Mouse (Mus musculus): Measurements from ENCODE around the gene Pmm2. TPM values are rescaled to one million over a fixed set of nuclear protein-coding genes. Genes with fewer than 3 reads are reported as not detected.

Pmm2 gene
- polyA plus RNA-seq, 1 experiment, result 31.7 TPM

DNA sequence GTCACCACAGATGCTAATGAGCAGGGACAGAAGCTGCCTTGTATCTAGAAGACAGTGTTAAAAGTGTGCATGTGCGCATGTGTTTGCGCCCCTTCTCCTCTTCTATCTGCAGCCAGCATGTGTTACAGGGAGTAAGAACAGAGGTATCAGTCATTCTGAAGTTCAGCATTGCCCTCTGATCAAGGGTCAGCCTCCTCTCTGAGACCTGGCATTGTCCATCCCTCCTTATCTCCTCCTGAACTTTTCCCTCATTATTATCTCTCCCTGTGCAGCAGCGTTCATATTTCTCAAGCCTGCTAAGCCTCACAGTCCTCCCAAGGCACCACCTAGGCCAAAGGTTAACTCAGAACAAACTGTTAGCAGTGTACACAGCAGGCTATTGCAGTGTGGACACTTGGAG lies 33.7 kb upstream of the Pmm2 start:
- Histone ChIP-seq H3K79me2 (ENCODE audit: control insufficient read depth, insufficient read depth) (no peaks in the 10 kb centered on the region), H3K4me3 (no peak overlapping the region), H3ac (ENCODE audit: control insufficient read depth, insufficient read length) (no peak overlapping the region), H3K4me2 (ENCODE audit: low read depth) (no peak overlapping the region), H3K36me3 (ENCODE audit: control insufficient read depth, insufficient read depth) (no peaks in the 10 kb centered on the region), H3K27me3 (ENCODE audit: control insufficient read depth, insufficient read depth, insufficient read length) (no peaks in the 10 kb centered on the region)
- TF ChIP-seq CEBPB (IDR thresholded peaks at IDR 0.05; ENCODE audit: insufficient read depth, poor library complexity, severe bottlenecking), result no peak
- TF ChIP-seq POLR2A (IDR thresholded peaks at IDR 0.05; ENCODE audit: insufficient read length, low read depth), result no peak
- TF ChIP-seq SRF (IDR thresholded peaks at IDR 0.05; ENCODE audit: control insufficient read depth, insufficient read length, low read depth), result no peak
- no peak for TF ChIP-seq TCF3 (IDR thresholded peaks at IDR 0.05; ENCODE audit: insufficient read length, low read depth)
- TF ChIP-seq POLR2AphosphoS2 (IDR thresholded peaks at IDR 0.05; ENCODE audit: insufficient read length, low read depth), result no peak
- TF ChIP-seq TCF12 (IDR thresholded peaks at IDR 0.05; ENCODE audit: insufficient read depth, poor library complexity, severe bottlenecking), result no peak
- no peak for TF ChIP-seq MAX (IDR thresholded peaks at IDR 0.05; ENCODE audit: low read depth)
- no peak for TF ChIP-seq USF1 (IDR thresholded peaks at IDR 0.05; ENCODE audit: low read depth)
- TF ChIP-seq MYOD1 (IDR thresholded peaks at IDR 0.05; ENCODE audit: control insufficient read depth in 1 of 3, insufficient read length in 2 of 3, low read depth in 2 of 3), result no peak
- TF ChIP-seq E2F4 (IDR thresholded peaks at IDR 0.05; ENCODE audit: insufficient read depth), result no peak
- TF ChIP-seq REST (IDR thresholded peaks at IDR 0.05; ENCODE audit: insufficient read depth, insufficient read length), result no peak
- no peak for TF ChIP-seq MYOG (IDR thresholded peaks at IDR 0.05; ENCODE audit: control insufficient read depth in 1 of 3, insufficient read depth in 1 of 3, insufficient read length in 2 of 3, low read depth in 2 of 3)

DNA sequence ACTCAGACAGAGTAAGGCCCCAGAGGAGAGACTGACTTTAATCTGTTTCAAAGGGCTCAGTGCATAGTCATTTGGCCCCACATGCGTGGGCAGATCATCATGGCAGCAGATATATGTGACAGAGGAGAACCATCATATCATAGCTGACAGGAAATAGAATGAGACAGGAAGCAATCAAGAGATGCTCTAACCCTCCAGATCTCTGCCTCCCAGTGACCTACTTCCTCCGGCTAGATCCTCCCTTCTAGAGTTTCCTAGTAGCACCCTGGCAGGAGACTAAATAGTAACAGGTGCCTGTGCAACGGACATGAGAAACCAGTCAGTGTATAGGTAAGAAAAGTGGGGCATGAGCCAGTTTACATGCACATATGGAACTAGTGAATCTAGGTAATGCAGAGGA lies 27.1 kb upstream of the Pmm2 start:
- Histone ChIP-seq H3K27me3 (ENCODE audit: control insufficient read depth, insufficient read depth, insufficient read length) (peaks cover 21% of the 10 kb centered on the region), H3ac (ENCODE audit: control insufficient read depth, insufficient read length) (no peak overlapping the region), H3K4me3 (no peak overlapping the region), H3K79me2 (ENCODE audit: control insufficient read depth, insufficient read depth) (no peaks in the 10 kb centered on the region), H3K36me3 (ENCODE audit: control insufficient read depth, insufficient read depth) (no peaks in the 10 kb centered on the region), H3K4me2 (ENCODE audit: low read depth) (no peak overlapping the region)
- TF ChIP-seq REST (IDR thresholded peaks at IDR 0.05; ENCODE audit: insufficient read depth, insufficient read length), result no peak
- TF ChIP-seq MAX (IDR thresholded peaks at IDR 0.05; ENCODE audit: low read depth), result no peak
- TF ChIP-seq CEBPB (IDR thresholded peaks at IDR 0.05; ENCODE audit: insufficient read depth, poor library complexity, severe bottlenecking), result no peak

DNA sequence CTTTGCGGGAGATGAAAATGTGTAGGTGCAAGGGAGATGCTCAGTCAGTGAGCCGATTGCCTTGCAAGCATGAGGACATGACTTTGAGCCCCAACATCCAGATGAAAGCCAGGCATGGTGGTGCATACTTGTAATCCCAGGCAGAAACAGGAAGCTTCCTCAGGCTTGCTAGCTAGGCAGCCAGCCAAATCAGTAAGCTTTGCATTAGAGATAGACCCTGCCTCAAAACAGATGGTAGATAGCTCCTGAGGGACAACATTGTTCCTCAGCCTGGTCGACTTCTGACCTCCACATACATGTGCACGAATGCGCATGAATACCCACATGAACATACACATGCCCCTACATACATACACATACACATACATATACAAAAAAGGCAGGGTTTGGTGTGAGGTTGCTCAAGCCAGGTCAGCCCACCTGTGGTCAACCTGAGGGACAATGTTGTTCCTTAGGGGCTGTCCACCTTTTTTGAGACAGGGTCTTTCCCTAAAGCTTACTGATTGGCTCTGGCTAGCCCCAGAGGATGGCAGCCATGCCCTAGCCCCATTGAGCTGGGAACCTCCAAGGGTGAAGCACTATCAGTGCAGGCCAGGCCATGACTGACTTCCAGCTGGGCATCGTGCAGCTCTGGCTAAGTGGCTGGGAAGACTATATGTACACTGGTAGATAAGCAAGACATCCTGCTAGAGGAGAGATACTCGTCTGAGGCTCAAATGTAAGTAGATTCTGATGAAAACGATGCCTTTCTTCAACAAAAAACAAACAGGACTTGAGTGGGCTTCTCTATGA lies 25.1 kb upstream of the Pmm2 start:
- no peak for TF ChIP-seq USF1 (IDR thresholded peaks at IDR 0.05; ENCODE audit: low read depth)
- TF ChIP-seq E2F4 (IDR thresholded peaks at IDR 0.05; ENCODE audit: insufficient read depth), result no peak
- TF ChIP-seq CEBPB (IDR thresholded peaks at IDR 0.05; ENCODE audit: insufficient read depth, poor library complexity, severe bottlenecking), result no peak
- TF ChIP-seq SRF (IDR thresholded peaks at IDR 0.05; ENCODE audit: control insufficient read depth, insufficient read length, low read depth), result no peak
- TF ChIP-seq TCF3 (IDR thresholded peaks at IDR 0.05; ENCODE audit: insufficient read length, low read depth), result no peak
- TF ChIP-seq MAX (IDR thresholded peaks at IDR 0.05; ENCODE audit: low read depth), result no peak
- H3K27me3 ChIP-seq (ENCODE audit: control insufficient read depth, insufficient read depth, insufficient read length), result peaks cover 21% of the 10 kb centered on the region
- no peaks in the 10 kb centered on the region for H3K36me3 ChIP-seq (ENCODE audit: control insufficient read depth, insufficient read depth)
- H3K4me2 ChIP-seq (ENCODE audit: low read depth), result no peak overlapping the region
- H3K79me2 ChIP-seq (ENCODE audit: control insufficient read depth, insufficient read depth), result no peaks in the 10 kb centered on the region
- H3K4me3 ChIP-seq, result no peak overlapping the region
- no peak overlapping the region for H3ac ChIP-seq (ENCODE audit: control insufficient read depth, insufficient read length)

DNA sequence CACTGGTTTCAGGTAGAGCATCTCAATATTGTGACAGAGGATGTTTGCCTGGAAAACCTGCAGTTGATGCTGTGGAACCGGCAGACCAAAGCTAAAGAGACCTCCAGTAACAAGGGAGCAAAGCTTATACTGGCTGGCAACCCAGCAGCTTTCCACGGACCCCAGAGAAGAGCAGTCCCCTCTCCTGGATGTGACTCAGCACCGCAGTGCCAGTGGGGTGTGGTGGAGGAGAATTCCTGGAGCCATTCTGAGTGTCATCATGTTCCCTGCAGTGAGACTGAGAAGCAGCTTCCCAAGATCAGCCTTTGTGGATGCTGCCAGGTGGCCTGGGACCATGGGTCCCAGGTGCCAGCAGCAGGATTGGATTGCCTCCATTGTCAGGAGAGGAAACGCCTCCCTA lies 24.4 kb upstream of the Pmm2 start:
- Histone ChIP-seq H3ac (ENCODE audit: control insufficient read depth, insufficient read length) (no peak overlapping the region), H3K27me3 (ENCODE audit: control insufficient read depth, insufficient read depth, insufficient read length) (peaks cover 21% of the 10 kb centered on the region), H3K4me2 (ENCODE audit: low read depth) (no peak overlapping the region), H3K4me3 (no peak overlapping the region), H3K79me2 (ENCODE audit: control insufficient read depth, insufficient read depth) (no peaks in the 10 kb centered on the region), H3K36me3 (ENCODE audit: control insufficient read depth, insufficient read depth) (no peaks in the 10 kb centered on the region)
- TF ChIP-seq POLR2AphosphoS2 (IDR thresholded peaks at IDR 0.05; ENCODE audit: insufficient read length, low read depth) (no peak), MAX (IDR thresholded peaks at IDR 0.05; ENCODE audit: low read depth) (no peak), TCF3 (IDR thresholded peaks at IDR 0.05; ENCODE audit: insufficient read length, low read depth) (no peak)

DNA sequence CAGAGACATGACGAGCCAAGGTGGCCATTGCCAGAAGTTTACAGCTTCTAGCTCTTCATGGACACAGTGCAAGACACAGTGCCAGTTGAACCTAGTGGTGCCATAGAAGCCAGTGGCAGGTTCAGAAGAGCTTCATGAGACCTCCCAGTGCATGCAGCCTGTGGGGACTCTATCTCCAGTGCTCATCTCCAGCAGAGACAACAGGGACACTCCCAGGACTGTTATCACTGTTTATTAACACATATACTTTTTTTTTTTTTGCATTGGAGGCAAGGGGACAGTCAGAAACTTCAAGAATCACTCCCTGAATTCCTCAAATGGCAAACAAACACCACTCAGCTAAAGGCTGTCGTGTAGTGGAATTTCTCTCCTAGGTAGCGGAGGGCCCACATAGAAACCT lies 24.0 kb upstream of the Pmm2 start:
- no peaks in the 10 kb centered on the region for H3K36me3 ChIP-seq (ENCODE audit: control insufficient read depth, insufficient read depth)
- no peaks in the 10 kb centered on the region for H3K79me2 ChIP-seq (ENCODE audit: control insufficient read depth, insufficient read depth)
- no peak overlapping the region for H3ac ChIP-seq (ENCODE audit: control insufficient read depth, insufficient read length)
- no peak for TF ChIP-seq USF1 (IDR thresholded peaks at IDR 0.05; ENCODE audit: low read depth)
- TF ChIP-seq POLR2AphosphoS2 (IDR thresholded peaks at IDR 0.05; ENCODE audit: insufficient read length, low read depth), result no peak
- TF ChIP-seq SRF (IDR thresholded peaks at IDR 0.05; ENCODE audit: control insufficient read depth, insufficient read length, low read depth), result no peak
- peaks cover 21% of the 10 kb centered on the region for H3K27me3 ChIP-seq (ENCODE audit: control insufficient read depth, insufficient read depth, insufficient read length)
- H3K4me3 ChIP-seq, result no peak overlapping the region
- H3K4me2 ChIP-seq (ENCODE audit: low read depth), result no peak overlapping the region

Measured in myocyte (in vitro differentiated cells).